Mouse (Mus musculus) midbrain, embryonic 13.5 days (tissue): ENCODE measurements around the gene H2afy2. TPM values are rescaled to one million over a fixed set of nuclear protein-coding genes. Genes with fewer than 3 reads are reported as not detected.
A peak's percentile ranks its signal among the peaks of the same experiment; 100 is the strongest.

ENCODE experiments used
- ATAC-seq: fragments of 200-750 bp; cut with Nextera tagmentation; 2 replicates; pipeline ENCODE4 v1.8.0; 2017; ENCODE audit warnings: mild to moderate bottlenecking, moderate TSS enrichment, moderate library complexity
- H3K27ac ChIP-seq: fragments of 300-500 bp; sonication (generic); 2 replicates; pipeline ENCODE4 v1.5.1; 2015; ENCODE audit warnings: inconsistent platforms, mild to moderate bottlenecking, moderate library complexity
- H3K27me3 ChIP-seq: fragments of 300-500 bp; sonication (generic); 2 replicates; pipeline ENCODE4 v1.6.1; 2015; ENCODE audit warnings: mild to moderate bottlenecking, inconsistent platforms
- H3K36me3 ChIP-seq: fragments of 300-500 bp; sonication (generic); 2 replicates; pipeline ENCODE4 v1.6.1; 2015; ENCODE audit warnings: mild to moderate bottlenecking, inconsistent platforms
- H3K4me1 ChIP-seq: fragments of 300-500 bp; sonication (generic); replicated peaks from 2 replicates; pipeline ENCODE4 v1.6.1; 2015; ENCODE audit warnings: inconsistent platforms
- H3K4me2 ChIP-seq: fragments of 300-500 bp; sonication (generic); replicated peaks from 2 replicates; pipeline ENCODE4 v1.6.1; 2015; ENCODE audit warnings: moderate library complexity, mild to moderate bottlenecking, inconsistent platforms
- H3K4me3 ChIP-seq: fragments of 300-500 bp; sonication (generic); replicated peaks from 2 replicates; pipeline ENCODE4 v1.5.1; 2015; ENCODE audit warnings: mild to moderate bottlenecking, inconsistent platforms
- H3K9ac ChIP-seq: fragments of 300-500 bp; sonication (generic); replicated peaks from 2 replicates; pipeline ENCODE4 v1.6.1; 2015; ENCODE audit warnings: mild to moderate bottlenecking, inconsistent platforms
- H3K9me3 ChIP-seq: fragments of 300-500 bp; sonication (generic); 2 replicates; pipeline ENCODE4 v1.6.1; 2016; ENCODE audit warnings: mild to moderate bottlenecking, inconsistent platforms
- WGBS: fragments of 180-500 bp; shearing (Covaris S2); methylation state at CpG from one replicate; pipeline ENCODE4 v1.1.7; 2015; 5-methylcytosine and 5-hydroxymethylcytosine counted together
- polyA plus RNA-seq: library from polyadenylated mRNA; unstranded; fragments of >200 nt; fragmentation: Nextera tagmentation; extraction: Ambion mirVana; gene quantifications from 2 replicates; pipeline ENCODE4 v1.2.1, GENCODE M21; 2015

The H2afy2 gene
- polyA plus RNA-seq, 1 experiment from 2014 or later = 350 TPM

DNA sequence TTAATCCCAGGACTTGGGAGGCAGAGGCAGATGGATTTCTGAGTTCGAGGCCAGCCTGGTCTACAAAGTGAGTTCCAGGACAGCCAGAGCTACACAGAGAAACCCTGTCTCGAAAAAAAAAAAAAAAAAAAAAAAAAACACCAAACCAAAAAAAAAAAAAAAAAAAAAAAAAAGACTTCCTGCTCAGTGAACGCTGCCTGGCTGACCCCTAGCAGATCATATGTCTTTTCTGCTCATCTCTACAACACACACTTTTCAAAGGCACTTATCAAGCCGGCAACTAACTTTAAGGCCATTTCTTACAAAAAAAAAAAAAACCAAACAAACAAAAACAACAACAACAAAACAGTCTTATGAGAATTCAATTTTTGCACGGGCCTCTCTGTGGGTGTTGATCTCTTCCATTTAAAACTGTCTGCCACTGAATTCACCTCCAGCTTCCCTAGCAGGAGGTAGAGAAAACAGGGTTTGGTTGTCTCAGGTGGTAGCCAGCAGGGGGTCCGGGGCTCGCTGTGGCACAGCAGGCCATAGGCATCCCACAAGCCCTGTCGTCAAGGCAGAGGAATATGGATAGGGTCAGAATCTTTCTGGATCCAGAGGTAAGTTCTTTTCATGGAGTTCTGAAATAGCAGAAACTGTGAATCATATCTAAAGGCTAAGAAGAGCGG is 2.4 kb downstream of the H2afy2 start:
- H3K4me1 ChIP-seq = peaks cover 28% of the 10 kb centered on the region
- no peak for ATAC-seq
- peak overlapping the region; percentile 90 for H3K4me3 ChIP-seq
- H3K9me3 ChIP-seq = no peaks in the 10 kb centered on the region
- H3K36me3 ChIP-seq = no peaks in the 10 kb centered on the region
- H3K4me2 ChIP-seq = peak overlapping the region; percentile 67
- WGBS = 23% methylated on average over 7 of the region's 9 CpGs
- H3K9ac ChIP-seq = peak overlapping the region; percentile 99
- H3K27ac ChIP-seq = peak overlapping the region; percentile 100
- no peaks in the 10 kb centered on the region for H3K27me3 ChIP-seq

DNA sequence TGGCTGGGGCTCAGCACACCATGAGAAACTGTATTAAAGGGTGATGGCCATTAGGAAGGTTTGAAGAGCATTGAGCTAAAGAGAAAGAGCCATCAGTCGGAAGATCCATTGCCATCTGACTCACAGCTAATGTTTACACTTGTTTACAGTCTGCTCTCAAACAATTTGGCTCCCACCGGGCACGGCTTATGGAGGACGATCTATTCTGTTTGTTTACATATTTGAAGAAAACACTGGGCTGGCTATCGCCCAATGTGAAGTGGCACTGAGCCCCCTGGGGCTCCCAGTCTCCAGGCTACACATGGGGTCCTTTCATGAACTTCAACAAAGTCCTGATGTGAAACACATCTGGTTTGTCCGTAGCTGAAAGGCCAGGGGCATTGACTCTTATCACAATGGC is 17.1 kb downstream of the H2afy2 start:
- 59% methylated on average over 6 of the region's 6 CpGs for WGBS

DNA sequence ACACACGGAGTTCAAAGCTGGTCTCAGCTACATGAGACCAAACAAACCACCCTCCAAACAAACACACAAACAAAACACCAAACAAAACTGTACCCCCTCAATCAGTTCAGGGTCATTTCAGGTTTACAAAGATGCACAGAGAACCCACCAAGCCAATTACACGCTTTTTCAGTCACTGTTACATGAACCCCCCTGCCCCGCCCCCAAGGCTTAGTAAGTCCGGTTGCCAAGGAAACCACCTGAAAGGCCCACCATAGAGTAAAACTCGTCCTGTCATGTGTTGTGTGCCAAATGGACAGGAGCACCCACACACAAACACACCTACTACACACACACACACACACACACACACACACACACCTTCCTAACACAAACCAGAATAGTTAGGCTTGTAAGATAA is 18.4 kb downstream of the H2afy2 start:
- Histone ChIP-seq H3K36me3 (peaks cover 9% of the 10 kb centered on the region), H3K4me2 (0 out of 2 replicates have a peak overlapping the region, but pooled peaks have one; percentile 9), H3K4me3 (no peak overlapping the region), H3K27ac (no peak overlapping the region), H3K4me1 (peaks cover 30% of the 10 kb centered on the region), H3K9me3 (no peaks in the 10 kb centered on the region), H3K27me3 (peaks cover 10% of the 10 kb centered on the region; the same call in 1 of the 2 replicates), H3K9ac (no peak overlapping the region)
- ATAC-seq = peak; percentile 62; the same call in 1 of the 2 replicates
- WGBS = 30% methylated on average over 5 of the region's 5 CpGs

More for the DNA sequence above, 17.1 kb downstream of the H2afy2 start:
- peaks cover 10% of the 10 kb centered on the region; the same call in 1 of the 2 replicates for H3K27me3 ChIP-seq
- H3K4me1 ChIP-seq = peaks cover 30% of the 10 kb centered on the region
- H3K4me3 ChIP-seq = no peak overlapping the region
- H3K9ac ChIP-seq = no peak overlapping the region
- no peaks in the 10 kb centered on the region for H3K9me3 ChIP-seq
- peaks cover 16% of the 10 kb centered on the region for H3K36me3 ChIP-seq
- no peak overlapping the region for H3K27ac ChIP-seq
- no peak overlapping the region for H3K4me2 ChIP-seq
- ATAC-seq = no peak

DNA sequence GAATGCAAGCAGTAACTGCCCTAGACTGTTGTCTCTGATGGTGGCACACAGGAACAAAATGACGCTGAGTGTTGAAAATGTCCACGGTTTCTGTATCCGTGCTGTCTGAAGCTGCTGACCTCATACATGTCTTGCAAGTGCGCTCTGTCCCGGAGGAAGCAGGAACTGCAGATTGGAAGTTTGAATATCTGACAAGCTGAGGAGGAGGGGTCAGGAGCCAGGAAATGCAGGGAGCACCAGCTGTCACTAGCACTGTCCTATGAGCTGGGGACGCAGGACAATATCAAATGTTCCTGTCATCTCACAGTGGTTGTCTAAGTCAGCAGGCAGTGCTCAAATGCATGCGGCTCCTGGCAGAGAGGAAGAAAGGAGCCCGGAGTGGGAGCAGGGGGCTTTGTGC is 19.3 kb downstream of the H2afy2 start:
- Histone ChIP-seq H3K36me3 (peaks cover 9% of the 10 kb centered on the region), H3K9me3 (no peaks in the 10 kb centered on the region), H3K27ac (no peak overlapping the region), H3K4me2 (no peak overlapping the region), H3K9ac (no peak overlapping the region), H3K4me3 (no peak overlapping the region), H3K4me1 (peaks cover 30% of the 10 kb centered on the region), H3K27me3 (peaks cover 10% of the 10 kb centered on the region; the same call in 1 of the 2 replicates)
- no peak for ATAC-seq
- 70% methylated on average over 8 of the region's 8 CpGs for WGBS

DNA sequence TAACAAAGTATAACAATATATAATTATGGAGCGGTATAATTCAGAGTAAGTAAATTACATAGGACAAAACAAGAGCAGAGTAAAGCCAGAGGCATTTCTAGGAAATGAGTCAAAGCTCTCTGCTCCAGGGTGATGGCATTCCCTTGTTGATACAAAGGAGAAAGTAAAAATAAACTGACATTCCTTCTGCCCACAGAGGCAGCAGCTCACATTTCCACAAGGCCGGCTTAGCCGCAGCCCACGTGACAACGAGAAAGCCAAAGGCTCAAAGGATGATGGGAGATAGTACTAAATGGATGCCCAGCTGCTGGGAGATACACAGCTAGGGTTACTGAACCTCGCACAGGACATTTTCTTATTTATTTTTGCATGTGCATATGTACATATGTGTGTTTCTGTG is 24.1 kb downstream of the H2afy2 start:
- Histone ChIP-seq H3K4me2 (no peak overlapping the region), H3K9ac (no peak overlapping the region), H3K4me3 (no peak overlapping the region), H3K9me3 (no peaks in the 10 kb centered on the region), H3K36me3 (peaks cover 30% of the 10 kb centered on the region), H3K27me3 (peaks cover 3% of the 10 kb centered on the region; the same call in 1 of the 2 replicates), H3K27ac (no peak overlapping the region), H3K4me1 (peaks cover 4% of the 10 kb centered on the region)
- no peak for ATAC-seq
- WGBS = 83% methylated on average over 6 of the region's 6 CpGs

DNA sequence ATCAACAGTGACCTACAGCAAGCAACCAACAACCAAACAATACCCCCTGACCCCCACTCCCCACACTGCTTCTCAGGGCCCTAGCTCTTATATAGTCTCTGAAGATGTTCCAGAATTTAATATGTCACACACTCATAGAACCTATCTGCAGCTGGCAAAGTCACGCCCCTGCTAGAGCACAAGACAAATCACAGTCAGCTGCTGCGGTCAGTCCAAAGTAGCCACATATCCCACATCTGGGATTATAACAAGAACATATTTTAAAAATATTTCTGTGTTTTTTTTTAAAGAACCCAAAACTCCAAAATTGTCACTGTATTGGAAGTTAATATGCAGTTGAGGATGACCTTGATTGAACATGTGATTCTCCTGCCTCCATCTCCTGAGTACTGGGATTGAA is 25.0 kb downstream of the H2afy2 start:
- no peak overlapping the region for H3K27ac ChIP-seq
- no peak overlapping the region for H3K4me3 ChIP-seq
- no peaks in the 10 kb centered on the region for H3K9me3 ChIP-seq
- 90% methylated on average over 2 of the region's 2 CpGs for WGBS
- no peak overlapping the region for H3K9ac ChIP-seq
- ATAC-seq = no peak
- no peaks in the 10 kb centered on the region for H3K4me1 ChIP-seq
- H3K36me3 ChIP-seq = peaks cover 37% of the 10 kb centered on the region
- H3K27me3 ChIP-seq = peaks cover 3% of the 10 kb centered on the region; the same call in 1 of the 2 replicates
- no peak overlapping the region for H3K4me2 ChIP-seq

DNA sequence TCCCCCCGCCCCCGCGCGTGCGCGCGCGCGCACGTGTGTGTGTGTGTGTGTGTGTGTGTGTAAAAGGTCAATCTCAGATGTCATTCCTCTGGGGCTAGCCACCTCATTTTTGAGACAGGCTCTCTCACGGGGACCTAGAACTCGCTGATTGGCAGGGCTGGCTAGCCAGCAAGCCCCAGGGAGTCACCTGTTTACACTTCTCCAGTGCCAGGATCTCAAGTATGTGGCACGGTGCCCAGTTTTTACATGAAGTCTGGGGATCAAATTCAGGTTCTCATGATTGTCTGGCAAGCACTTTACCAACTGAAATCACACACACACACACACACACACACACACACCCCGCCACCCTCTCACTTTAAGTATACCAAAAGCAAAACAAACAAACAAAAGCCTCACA is 26.9 kb downstream of the H2afy2 start:
- H3K36me3 ChIP-seq = peaks cover 56% of the 10 kb centered on the region
- H3K4me2 ChIP-seq = no peak overlapping the region
- H3K4me1 ChIP-seq = no peaks in the 10 kb centered on the region
- H3K9ac ChIP-seq = no peak overlapping the region
- no peak overlapping the region for H3K4me3 ChIP-seq
- H3K9me3 ChIP-seq = no peaks in the 10 kb centered on the region
- 93% methylated on average over 14 of the region's 14 CpGs for WGBS
- ATAC-seq = no peak
- H3K27me3 ChIP-seq = no peaks in the 10 kb centered on the region
- no peak overlapping the region for H3K27ac ChIP-seq

DNA sequence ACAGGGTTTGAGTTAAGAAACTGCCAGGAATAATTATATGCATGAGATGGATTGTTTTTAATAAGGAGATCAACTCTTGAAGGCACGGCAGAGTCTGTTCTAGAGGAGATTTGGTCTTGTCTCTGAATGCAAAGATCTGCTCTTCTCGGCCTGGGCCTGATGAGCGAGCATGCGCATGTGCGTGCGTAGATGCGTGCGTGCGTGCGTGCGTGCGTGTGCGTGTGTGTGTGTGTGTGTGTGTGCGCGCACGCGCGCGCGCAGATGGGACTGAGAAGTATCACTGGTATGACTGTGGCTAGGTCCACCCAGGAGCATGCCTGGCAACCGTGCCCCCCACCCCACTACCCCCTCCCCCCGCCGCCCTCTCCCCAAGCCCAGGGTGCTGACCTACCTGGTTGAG is 30.9 kb downstream of the H2afy2 start:
- 96% methylated on average over 23 of the region's 23 CpGs for WGBS
- Histone ChIP-seq H3K9ac (no peak overlapping the region), H3K27ac (no peak overlapping the region), H3K27me3 (no peaks in the 10 kb centered on the region), H3K4me1 (no peaks in the 10 kb centered on the region), H3K36me3 (peaks cover 94% of the 10 kb centered on the region), H3K9me3 (no peaks in the 10 kb centered on the region), H3K4me2 (no peak overlapping the region), H3K4me3 (no peak overlapping the region)
- ATAC-seq = no peak

DNA sequence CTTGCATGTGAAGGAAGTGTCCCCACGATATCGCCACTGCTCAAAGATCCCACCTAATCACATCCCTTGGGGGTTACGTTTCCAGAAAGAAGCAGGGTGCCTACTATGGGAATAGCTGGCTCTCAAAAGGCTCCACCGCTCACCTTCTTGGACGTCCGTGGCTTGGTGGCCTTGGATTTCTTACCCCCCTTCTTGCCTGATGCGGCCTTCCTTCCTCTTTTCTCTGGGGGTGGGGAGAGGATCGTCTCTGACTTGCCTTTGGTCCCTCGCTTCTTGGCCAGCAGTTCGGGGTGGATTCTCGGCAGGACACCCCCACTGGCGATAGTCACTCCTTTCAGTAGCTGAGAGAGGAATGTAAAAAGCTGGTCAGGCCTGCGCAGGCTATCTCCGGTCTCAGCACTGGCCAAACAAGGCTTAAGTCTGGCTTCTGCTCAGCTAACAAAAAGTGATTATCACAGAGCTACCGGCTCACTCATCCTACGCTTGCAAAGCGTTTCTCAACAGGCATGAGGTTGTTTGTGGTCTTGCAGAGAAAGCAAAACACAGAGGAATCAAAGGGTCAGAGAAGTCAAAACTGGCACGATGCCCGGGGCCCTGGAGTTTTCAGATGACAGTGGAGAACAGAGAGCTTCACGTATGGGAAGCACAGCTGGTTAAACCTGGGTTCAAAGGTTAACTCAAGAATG is 32.3 kb downstream of the H2afy2 start:
- Histone ChIP-seq H3K4me1 (no peaks in the 10 kb centered on the region), H3K36me3 (peaks cover 94% of the 10 kb centered on the region), H3K27ac (no peak overlapping the region), H3K4me3 (no peak overlapping the region), H3K9me3 (no peaks in the 10 kb centered on the region), H3K4me2 (no peak overlapping the region), H3K27me3 (no peaks in the 10 kb centered on the region), H3K9ac (peak overlapping the region; percentile 10; the same call in 1 of the 2 replicates)
- 90% methylated on average over 20 of the region's 20 CpGs for WGBS
- no peak for ATAC-seq

DNA sequence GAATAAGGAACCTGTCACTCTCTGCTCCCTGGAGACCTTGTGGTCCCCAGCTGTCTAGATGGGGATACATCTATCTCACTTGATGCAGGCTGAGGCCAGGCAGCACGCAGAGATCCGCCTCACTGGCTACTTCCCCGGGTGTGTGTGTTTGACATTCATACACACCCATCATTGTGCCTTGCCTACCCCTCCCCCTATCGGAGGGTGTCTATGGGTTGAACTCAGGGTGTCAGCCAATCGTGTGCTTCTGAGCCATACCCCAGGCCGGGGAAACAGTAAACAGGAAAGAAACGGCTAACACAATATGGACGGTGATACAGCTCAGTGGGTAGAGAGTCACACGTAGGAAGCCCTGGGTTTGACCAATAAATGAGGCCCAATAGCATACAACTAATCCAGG is 33.9 kb downstream of the H2afy2 start:
- H3K9ac ChIP-seq = no peak overlapping the region
- no peak overlapping the region for H3K27ac ChIP-seq
- 0 out of 2 replicates have a peak, but pooled peaks cover 3% of the 10 kb centered on the region for H3K9me3 ChIP-seq
- H3K36me3 ChIP-seq = peaks cover 96% of the 10 kb centered on the region
- no peaks in the 10 kb centered on the region for H3K4me1 ChIP-seq
- no peak for ATAC-seq
- H3K4me2 ChIP-seq = no peak overlapping the region
- WGBS = 93% methylated on average over 9 of the region's 9 CpGs
- H3K4me3 ChIP-seq = no peak overlapping the region
- H3K27me3 ChIP-seq = no peaks in the 10 kb centered on the region

DNA sequence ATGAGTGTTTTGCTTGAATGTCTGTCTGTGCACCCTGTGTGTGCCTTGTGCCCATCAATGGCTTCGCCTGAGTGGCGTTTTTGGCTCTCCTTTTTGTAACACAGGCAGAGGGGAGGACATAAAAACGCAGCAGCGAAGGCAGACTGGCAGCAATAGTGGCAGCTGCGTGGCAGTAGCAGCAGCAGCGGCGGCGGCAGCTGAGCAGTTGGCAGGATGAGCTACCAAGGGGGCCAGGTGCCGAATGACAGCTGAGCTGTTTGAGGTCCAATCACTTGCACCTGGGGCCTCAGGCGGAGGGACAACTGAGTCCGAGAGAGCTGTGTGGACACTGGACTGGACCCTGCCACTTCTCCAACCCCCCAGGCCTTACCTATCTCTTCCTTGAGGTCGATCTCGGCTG is 36.6 kb downstream of the H2afy2 start:
- Histone ChIP-seq H3K9me3 (0 out of 2 replicates have a peak, but pooled peaks cover 3% of the 10 kb centered on the region), H3K4me1 (no peaks in the 10 kb centered on the region), H3K27me3 (no peaks in the 10 kb centered on the region), H3K27ac (no peak overlapping the region), H3K36me3 (peaks cover 98% of the 10 kb centered on the region), H3K4me3 (no peak overlapping the region), H3K4me2 (no peak overlapping the region), H3K9ac (no peak overlapping the region)
- 94% methylated on average over 13 of the region's 13 CpGs for WGBS
- no peak for ATAC-seq

DNA sequence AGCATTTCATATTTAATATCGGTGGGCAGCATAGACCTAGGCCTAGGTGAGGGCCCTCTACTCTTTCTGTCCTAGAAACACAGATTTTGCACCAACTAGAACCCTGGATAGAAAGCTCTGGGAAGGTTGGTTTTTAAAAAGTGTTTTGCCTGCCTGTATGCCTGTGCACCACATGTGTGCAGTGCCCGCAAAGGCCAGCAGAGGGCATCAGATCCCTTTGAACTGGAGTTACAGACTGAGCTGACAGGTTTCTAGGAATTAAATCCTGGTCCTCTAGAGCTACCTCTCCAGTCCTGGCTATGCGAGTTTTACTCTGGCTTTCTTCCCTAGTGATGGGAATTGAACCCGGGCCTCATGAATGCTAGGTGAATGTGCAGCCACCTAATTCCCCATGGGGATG is 38.8 kb downstream of the H2afy2 start:
- H3K4me1 ChIP-seq = no peaks in the 10 kb centered on the region
- no peak overlapping the region for H3K4me2 ChIP-seq
- H3K4me3 ChIP-seq = no peak overlapping the region
- 0 out of 2 replicates have a peak, but pooled peaks cover 3% of the 10 kb centered on the region for H3K9me3 ChIP-seq
- no peak for ATAC-seq
- no peaks in the 10 kb centered on the region for H3K27me3 ChIP-seq
- WGBS = 89% methylated on average over 4 of the region's 4 CpGs
- no peak overlapping the region for H3K27ac ChIP-seq
- peaks cover 98% of the 10 kb centered on the region for H3K36me3 ChIP-seq
- H3K9ac ChIP-seq = no peak overlapping the region
